Mouse (Mus musculus) A20 (cell line): ENCODE measurements around the gene Vmn1r111.
"Not testable (repeated sequence)": the region's sequence is repeated elsewhere in the genome, so short reads cannot be mapped to it uniquely, and the experiment has no call there.

ENCODE experiments used
- DNase-seq: peaks from one replicate; pipeline ENCODE4 v3.0.0-alpha.2; 2011; ENCODE audit warnings: low read depth, low spot score

The Vmn1r111 gene

GRCm38 (mm10) chr7:20703116-20703515, at the start of gene Vmn1r111:
TSS of gene Vmn1r111 (minus strand) at chr7:20703216.
- DNase-seq, result not testable (repeated sequence)

GRCm38 (mm10) chr7:20730524-20730923, 27.5 kb upstream of the Vmn1r111 start, which contains the start of gene Gm10668:
TSS of gene Gm10668 (minus strand) at chr7:20730624.
- not testable (repeated sequence) for DNase-seq

GRCm38 (mm10) chr7:20668618-20669017, 34.4 kb downstream of the Vmn1r111 start, which contains the start of gene Vmn1r107:
TSS of gene Vmn1r107 (plus strand) at chr7:20668918.
- not testable (repeated sequence) for DNase-seq
